Mouse (Mus musculus) neural tube, embryonic 10.5 days (tissue): ENCODE measurements at regions not wholly inside any gene's neighbourhood (a gene's known extent, or its start where the extent isn't known, plus 50 kb on each side); places are given as distances from the start of the nearest gene placed in this dataset.

ENCODE experiments used
- DNase-seq: peaks from one replicate; pipeline ENCODE4 v3.0.0-alpha.2; 2017; ENCODE audit warnings: low spot score; ENCODE audit errors: extremely low spot score

DNA sequence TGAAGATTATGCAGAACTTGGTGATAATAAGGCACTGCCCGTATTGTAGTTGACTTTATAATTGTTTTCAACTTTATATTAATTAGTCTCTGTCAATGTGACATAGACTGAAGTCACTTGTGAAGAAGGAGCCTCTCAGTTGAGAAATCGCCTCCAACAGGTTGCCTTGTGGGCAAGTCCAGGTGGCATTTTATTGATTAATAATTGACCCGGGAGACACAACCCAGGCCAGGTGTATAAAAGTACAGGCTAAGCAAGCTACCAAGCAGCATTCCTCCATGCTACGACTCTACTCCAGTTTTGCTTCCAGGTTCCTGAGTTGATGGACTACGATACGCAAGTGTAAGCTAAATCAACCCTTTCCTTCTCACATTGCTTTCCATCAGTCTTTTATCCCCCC lies 268.2 kb upstream of the Klf3 start:
- no peak for DNase-seq

DNA sequence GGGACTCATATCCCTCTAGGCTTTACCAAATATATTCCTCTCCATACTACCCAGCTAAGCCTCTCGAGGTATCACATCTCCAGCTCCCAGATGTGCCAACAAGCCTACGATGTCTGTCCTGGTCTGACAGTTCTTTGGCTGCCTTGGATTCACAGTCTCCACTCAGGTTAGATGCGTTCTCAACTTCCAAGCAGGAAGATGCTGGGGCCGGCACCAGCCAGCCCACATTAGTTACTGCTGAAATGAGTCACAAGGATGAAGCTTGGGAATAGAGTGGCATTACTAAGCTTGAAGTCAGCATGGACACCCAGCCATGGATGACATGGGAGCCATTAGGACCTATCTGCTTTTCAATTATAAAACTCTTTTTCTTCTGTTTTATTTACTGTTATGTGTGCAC lies 267.6 kb upstream of the Klf3 start:
- DNase-seq: no peak

GRCm38 (mm10) chr5:64536393-64537112 lies 266.6 kb upstream of the Klf3 start:
- DNase-seq: peak; percentile 41

GRCm38 (mm10) chr5:64537113-64537780 lies 265.9 kb upstream of the Klf3 start:
- DNase-seq: no peak

GRCm38 (mm10) chr5:64541765-64542164 lies 261.4 kb upstream of the Klf3 start:
- DNase-seq: no peak

- DNase-seq: no peak
Measured at GRCm38 (mm10) chr5:64555931-64556330, 247.3 kb upstream of the Klf3 start.

- no peak for DNase-seq
Measured at GRCm38 (mm10) chr5:64566451-64567390, 236.5 kb upstream of the Klf3 start.

DNA sequence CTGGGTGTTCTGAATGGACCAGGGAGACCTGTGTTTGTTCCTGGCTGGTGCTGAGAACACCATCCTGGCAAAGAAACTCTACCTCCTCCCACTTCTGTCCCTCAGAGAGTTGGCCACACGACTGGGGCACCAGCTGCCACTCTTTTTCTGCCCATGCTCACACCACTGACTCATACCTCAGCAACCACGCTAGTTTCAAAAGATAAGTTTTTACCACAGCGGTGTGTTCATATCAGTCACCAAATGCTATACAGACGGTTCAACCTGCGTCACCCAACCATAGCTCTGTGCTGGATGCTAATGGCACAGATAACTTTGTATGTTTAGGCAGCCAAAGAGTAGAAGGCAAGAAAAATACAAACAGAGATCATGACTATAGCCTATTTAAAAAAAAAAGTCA lies 235.4 kb upstream of the Klf3 start:
- DNase-seq: no peak

GRCm38 (mm10) chr5:64568294-64568693 lies 234.9 kb upstream of the Klf3 start:
- DNase-seq: no peak

- DNase-seq: no peak
Measured at GRCm38 (mm10) chr5:64574386-64574785, 228.8 kb upstream of the Klf3 start.

- DNase-seq: no peak
Measured at GRCm38 (mm10) chr5:64575896-64576295, 227.3 kb upstream of the Klf3 start.

- DNase-seq: no peak
Measured at GRCm38 (mm10) chr5:64576426-64577262, 226.5 kb upstream of the Klf3 start.

DNA sequence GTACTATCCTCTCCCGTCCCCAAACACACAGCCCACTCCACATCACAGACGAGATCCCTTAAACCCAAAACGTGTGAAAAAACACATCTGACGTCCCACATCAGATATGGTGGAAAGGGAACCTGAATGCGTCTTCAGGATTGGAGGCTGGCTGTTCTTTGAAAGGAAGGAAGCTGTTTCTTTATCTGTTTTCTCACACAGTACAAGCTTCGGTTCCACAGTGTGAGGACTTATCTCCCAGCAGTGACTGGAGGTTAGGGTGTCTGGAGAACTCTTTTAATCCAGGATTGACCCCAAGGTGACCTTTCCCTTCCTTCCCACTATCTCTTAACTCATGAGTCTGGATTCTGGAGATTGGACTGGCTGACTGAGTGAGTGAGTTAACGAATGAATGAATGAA lies 225.8 kb upstream of the Klf3 start:
- DNase-seq: no peak

DNA sequence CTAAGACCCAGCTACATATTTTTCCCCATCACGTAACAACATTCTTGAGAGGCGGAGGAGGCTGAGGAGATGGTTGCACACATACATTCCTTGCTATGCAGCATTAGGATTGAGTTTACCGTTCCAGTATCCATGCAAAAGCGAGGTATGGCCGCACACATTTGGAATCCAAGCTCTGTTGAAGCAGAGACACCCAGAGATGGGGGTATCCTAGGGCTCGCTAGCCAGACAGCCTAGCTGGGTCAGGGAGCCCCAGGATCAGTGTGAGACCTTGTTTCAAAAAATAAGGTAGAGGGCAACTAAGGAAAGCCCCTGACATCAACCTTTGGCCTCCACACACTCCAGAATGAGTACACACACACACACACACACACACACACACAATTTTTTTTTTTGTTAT lies 224.7 kb upstream of the Klf3 start:
- DNase-seq: no peak

GRCm38 (mm10) chr5:64579086-64579485 lies 224.1 kb upstream of the Klf3 start:
- no peak for DNase-seq

- no peak for DNase-seq
Measured at GRCm38 (mm10) chr5:64579494-64580339, 223.5 kb upstream of the Klf3 start.

GRCm38 (mm10) chr5:64580340-64580723 lies 222.9 kb upstream of the Klf3 start:
- no peak for DNase-seq

GRCm38 (mm10) chr5:64580786-64581445 lies 222.3 kb upstream of the Klf3 start:
- DNase-seq: no peak

- DNase-seq: no peak
Measured at GRCm38 (mm10) chr5:64581461-64581860, 221.7 kb upstream of the Klf3 start.

GRCm38 (mm10) chr5:64582031-64582430 lies 221.2 kb upstream of the Klf3 start:
- DNase-seq: no peak
